Mouse (Mus musculus): ENCODE results near the gene Dnajb4.
"Not testable (repeated sequence)": the region's sequence is repeated elsewhere in the genome, so short reads cannot be mapped to it uniquely, and the experiment has no call there.

Gene Dnajb4

GRCm38 (mm10) chr3:152208096-152208885 lies 1.8 kb downstream of the Dnajb4 start:
- no peak for DNase-seq (ENCODE audit: low read depth)

DNA sequence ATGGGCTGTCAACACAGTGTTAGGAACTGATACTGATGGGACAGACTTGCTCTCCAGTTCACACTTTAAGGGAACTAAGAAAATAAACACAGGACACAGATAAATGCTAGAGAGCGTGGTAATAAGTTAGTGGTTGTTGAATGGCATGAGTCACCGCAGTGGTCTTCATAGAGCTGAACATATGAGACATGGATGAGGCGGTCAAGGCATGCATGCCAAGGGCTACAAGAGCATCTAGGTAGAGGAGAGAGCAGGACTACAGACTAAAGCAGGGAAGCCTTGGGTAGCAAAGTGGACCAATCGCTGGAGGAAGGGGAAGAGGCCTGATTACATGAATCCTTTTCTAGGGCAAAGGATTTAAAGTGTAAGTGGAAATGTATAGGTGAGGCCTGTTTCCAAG lies 2.9 kb downstream of the Dnajb4 start:
- no peak for DNase-seq (ENCODE audit: low read depth)

- no peak for DNase-seq (ENCODE audit: low read depth)
Observed at GRCm38 (mm10) chr3:152204577-152204976, 5.5 kb downstream of the Dnajb4 start.

- no peak for DNase-seq (ENCODE audit: low read depth)
Observed at GRCm38 (mm10) chr3:152203996-152204395, 6.1 kb downstream of the Dnajb4 start.

- no peak for DNase-seq (ENCODE audit: low read depth)
Observed at GRCm38 (mm10) chr3:152203411-152203810, 6.7 kb downstream of the Dnajb4 start.

DNA sequence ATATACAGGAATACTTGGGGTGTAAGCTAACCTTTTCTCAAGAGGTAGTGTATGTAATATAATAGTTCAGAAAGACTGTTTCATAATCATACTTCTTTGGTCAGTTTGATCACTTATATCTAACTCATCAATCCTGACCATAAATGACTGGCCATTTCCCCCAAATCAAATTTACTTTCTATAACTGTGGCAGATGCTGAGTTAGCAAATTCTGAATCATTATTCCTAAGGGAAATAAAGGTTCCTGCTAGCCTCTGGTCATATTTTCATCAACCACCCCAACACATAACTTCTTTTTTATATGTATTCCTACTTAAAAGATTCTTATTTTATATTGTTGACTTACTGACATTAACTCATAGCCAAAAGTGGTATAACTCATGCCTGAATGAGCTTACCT lies 7.2 kb downstream of the Dnajb4 start:
- DNase-seq (ENCODE audit: low read depth), result no peak

GRCm38 (mm10) chr3:152201651-152202050 lies 8.5 kb downstream of the Dnajb4 start:
- no peak for DNase-seq (ENCODE audit: low read depth)

DNA sequence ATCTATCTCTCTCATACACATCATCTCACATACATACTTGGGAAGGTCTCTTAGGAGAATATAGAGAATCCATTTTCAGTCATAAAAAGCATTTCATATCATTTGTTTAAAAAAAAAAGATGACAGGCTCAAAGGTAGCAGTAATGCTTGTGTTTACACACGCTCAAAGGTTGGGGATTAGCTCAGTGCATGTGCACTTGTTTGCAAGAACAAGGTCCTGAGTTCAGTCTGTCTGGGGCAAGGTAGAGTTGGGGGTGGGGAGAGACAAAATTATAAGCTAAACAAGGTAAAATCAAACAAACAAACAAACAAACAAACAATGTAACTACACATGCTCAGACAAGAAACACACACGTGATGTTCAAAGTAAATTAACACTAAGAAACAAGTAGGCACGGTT lies 8.9 kb downstream of the Dnajb4 start:
- no peak for DNase-seq (ENCODE audit: low read depth)

- no peak for DNase-seq (ENCODE audit: low read depth)
Observed at GRCm38 (mm10) chr3:152199125-152199524, 11.0 kb downstream of the Dnajb4 start.

DNA sequence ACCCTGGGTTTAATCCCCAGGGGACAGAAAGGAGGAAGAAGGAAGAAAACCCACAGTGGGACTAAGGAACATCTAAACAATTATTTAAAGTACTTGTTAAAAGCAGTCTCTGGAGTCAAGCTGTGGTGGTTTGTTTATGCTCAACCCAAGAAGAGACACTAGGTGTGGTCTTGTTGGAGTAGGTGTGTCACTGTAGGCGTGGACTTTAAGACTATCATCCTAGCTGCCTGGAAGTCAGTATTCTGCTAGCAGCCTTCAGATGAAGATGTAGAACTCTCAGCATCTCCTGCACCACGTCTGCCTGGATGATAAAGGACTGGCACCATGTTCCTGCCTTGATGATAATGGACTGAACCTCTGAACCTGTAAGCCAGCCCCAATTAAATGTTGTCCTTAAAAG lies 12.9 kb downstream of the Dnajb4 start:
- not testable (repeated sequence) for DNase-seq (ENCODE audit: low read depth)

- DNase-seq (ENCODE audit: low read depth), result peak; percentile 82
Observed at GRCm38 (mm10) chr3:152193635-152194097, 16.4 kb downstream of the Dnajb4 start.

GRCm38 (mm10) chr3:152193177-152193576 lies 16.9 kb downstream of the Dnajb4 start:
- DNase-seq (ENCODE audit: low read depth), result peak; percentile 25

- no peak for DNase-seq (ENCODE audit: low read depth)
Observed at GRCm38 (mm10) chr3:152192238-152192931, 17.7 kb downstream of the Dnajb4 start.

DNA sequence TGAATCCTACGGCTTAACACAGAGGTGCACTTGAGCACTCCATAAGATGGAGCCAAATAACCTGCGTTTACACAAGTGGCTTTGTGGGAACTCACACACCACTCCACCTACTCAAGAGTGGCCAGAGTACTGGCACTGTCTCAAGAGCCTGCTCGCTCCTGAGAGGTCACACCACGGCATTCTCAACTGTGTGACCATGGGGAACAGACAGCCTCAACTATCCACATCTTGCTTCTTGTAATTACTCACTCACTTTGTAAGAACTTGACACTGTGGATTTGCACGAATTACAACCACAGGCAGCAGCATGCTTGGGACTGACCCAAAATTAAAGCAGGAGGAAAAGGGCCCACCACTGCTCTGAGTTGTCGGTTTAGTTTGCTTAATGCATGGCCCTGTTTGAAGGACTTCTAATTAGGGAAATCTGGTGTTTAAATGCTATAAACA lies 18.3 kb downstream of the Dnajb4 start:
- peak; percentile 38 for DNase-seq (ENCODE audit: low read depth)

- DNase-seq (ENCODE audit: low read depth), result no peak
Observed at GRCm38 (mm10) chr3:152190679-152191477, 19.2 kb downstream of the Dnajb4 start.

DNA sequence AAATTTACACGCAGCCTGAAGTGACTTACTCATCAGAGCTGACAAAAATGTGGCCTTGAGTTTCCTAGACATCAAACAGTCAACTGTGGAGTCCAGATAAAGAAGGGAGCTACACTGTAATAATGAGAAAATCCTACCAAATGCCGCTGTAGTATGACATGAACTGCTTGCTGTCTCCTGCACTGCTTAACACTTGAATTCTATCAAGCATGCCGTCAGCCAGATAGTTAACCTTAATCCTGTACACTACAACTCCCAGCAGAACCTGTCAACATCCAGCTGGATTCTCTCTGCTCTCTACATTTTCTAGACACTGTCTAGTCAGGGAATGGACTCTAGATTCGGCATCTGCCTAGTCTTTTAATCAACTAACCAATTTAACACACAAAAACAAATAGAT lies 20.8 kb downstream of the Dnajb4 start:
- no peak for DNase-seq (ENCODE audit: low read depth)

DNA sequence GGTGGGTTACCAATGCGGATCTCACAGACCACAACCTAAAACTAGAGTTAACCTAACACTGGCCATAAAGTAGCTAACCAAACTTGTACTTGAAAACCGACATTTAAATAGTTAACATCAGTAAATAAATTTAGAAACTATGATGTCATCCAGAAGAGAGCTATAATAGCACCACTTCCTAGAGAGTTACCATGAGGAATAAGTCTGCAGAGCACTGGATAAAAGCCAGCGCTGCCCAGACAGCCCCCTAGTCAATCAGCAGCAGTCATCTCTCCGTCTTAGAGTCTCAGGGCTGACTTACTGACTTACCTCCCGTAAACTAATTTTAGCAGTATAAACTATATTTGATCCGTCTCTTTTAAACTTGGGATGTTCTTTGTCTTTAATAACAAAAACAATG lies 24.0 kb downstream of the Dnajb4 start:
- no peak for DNase-seq (ENCODE audit: low read depth)

- DNase-seq (ENCODE audit: low read depth), result no peak
Observed at GRCm38 (mm10) chr3:152183522-152183921, 26.6 kb downstream of the Dnajb4 start.

DNA sequence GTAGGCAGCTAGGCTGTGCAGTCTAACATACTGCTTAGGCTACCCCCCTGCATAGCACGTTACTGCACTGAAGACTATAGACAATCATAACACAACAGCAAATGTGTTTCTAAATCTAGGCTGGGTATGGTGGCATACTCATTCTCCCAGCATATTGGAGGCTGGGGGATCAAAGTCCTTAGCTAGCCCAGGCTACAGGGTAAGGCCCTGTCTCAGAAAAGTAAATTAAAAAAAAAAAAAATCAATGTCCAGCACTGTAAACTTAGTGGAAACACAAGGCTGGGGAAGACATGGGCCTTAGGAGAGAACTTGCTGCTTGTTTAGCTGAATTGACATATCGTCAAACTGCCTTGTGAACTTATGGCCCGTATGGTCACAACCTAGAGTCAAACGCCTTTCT lies 29.5 kb downstream of the Dnajb4 start:
- DNase-seq (ENCODE audit: low read depth), result no peak

DNA sequence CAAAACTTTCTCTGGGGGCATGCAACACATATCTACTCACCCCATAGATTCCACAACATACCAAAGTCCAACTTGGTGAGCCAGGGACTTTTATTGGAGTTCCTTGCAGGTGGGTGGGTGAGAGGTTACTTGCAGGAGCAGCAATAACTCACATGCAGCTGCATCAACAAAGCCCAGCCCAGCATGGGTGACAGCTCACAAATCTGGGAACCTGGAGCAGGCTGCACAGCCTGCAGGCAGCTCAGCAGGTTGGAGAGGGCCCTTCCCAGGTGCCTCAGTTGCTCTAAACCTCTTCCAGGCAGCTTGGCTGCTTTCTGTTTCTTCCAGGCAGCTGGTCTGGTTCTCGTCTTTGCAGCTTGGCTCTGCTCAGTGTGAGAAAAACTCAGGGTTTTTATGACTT lies 30.8 kb downstream of the Dnajb4 start:
- no peak for DNase-seq (ENCODE audit: low read depth)

DNA sequence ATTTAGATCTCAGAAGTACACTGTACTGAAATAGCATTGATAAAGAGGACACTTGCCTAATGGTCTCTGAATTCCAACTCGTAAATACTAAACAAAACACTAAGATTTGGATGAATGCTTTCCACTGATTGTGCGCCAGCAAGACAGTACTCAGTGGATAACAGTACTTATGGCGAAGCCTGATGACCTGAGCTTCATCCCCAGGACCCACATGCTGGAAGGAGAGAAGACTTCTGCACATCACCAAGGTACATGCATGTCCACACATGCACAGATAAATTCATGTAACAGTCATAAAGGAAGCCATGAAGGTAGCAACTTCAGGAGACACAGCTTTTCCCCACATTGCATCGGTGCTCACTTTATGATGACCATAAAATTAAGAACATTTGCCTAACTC lies 31.3 kb downstream of the Dnajb4 start:
- DNase-seq (ENCODE audit: low read depth), result no peak

GRCm38 (mm10) chr3:152172322-152172935 lies 37.7 kb downstream of the Dnajb4 start:
- no peak for DNase-seq (ENCODE audit: low read depth)
